Mouse (Mus musculus) liver, embryonic 11.5 days (tissue): ENCODE measurements around the gene Slc2a4. TPM values are rescaled to one million over a fixed set of nuclear protein-coding genes. Genes with fewer than 3 reads are reported as not detected.

Experiments used
- ATAC-seq: fragments of 200-750 bp; cut with Nextera tagmentation; replicated peaks from 2 replicates; pipeline ENCODE4 v1.8.0; 2017; ENCODE audit warnings: moderate number of reproducible peaks, mild to moderate bottlenecking, moderate TSS enrichment, moderate library complexity; ENCODE audit not compliant: low FRiP score
- DNase-seq: peaks from one replicate; pipeline ENCODE4 v3.0.0-alpha.2; 2017; ENCODE audit warnings: low spot score
- H3K27ac ChIP-seq: fragments of 300-500 bp; sonication (generic); 2 replicates; pipeline ENCODE4 v1.5.1; 2014; ENCODE audit warnings: mild to moderate bottlenecking, low read depth, low read length, control low read depth
- H3K27me3 ChIP-seq: fragments of 300-500 bp; sonication (generic); replicated peaks from 2 replicates; pipeline ENCODE4 v1.6.1; 2014; ENCODE audit warnings: low read length, mixed read lengths; ENCODE audit not compliant: control insufficient read depth, insufficient read depth
- H3K36me3 ChIP-seq: fragments of 300-500 bp; sonication (generic); 2 replicates; pipeline ENCODE4 v1.6.1; 2014; ENCODE audit warnings: mild to moderate bottlenecking, low read length, moderate library complexity, mixed read lengths; ENCODE audit not compliant: control insufficient read depth, insufficient read depth
- H3K4me1 ChIP-seq: fragments of 300-500 bp; sonication (generic); replicated peaks from 2 replicates; pipeline ENCODE4 v1.6.1; 2014; ENCODE audit warnings: low read length, mixed read lengths; ENCODE audit not compliant: control insufficient read depth, insufficient read depth
- H3K4me2 ChIP-seq: fragments of 300-500 bp; sonication (generic); 2 replicates; pipeline ENCODE4 v1.6.1; 2014; ENCODE audit warnings: mild to moderate bottlenecking, control low read depth, moderate library complexity
- H3K4me3 ChIP-seq: fragments of 300-500 bp; sonication (generic); 2 replicates; pipeline ENCODE4 v1.5.1; 2014; ENCODE audit warnings: low read depth, low read length, control low read depth
- H3K9ac ChIP-seq: fragments of 300-500 bp; sonication (generic); 2 replicates; pipeline ENCODE4 v1.6.1; 2014; ENCODE audit warnings: low read depth, low read length, control low read depth
- H3K9me3 ChIP-seq: fragments of 300-500 bp; sonication (generic); 2 replicates; pipeline ENCODE4 v1.6.1; 2016; ENCODE audit warnings: low read length, inconsistent platforms, mixed read lengths; ENCODE audit not compliant: control insufficient read depth
- WGBS: fragments of 180-500 bp; shearing (Covaris S2); extraction: QIAGEN DNeasy Blood & Tissue Kit; methylation state at CpG from one replicate; pipeline ENCODE4 v1.1.7; 2014; 5-methylcytosine and 5-hydroxymethylcytosine counted together
- polyA plus RNA-seq: library from polyadenylated mRNA; unstranded; fragments of >200 nt; fragmentation: Nextera tagmentation; extraction: Ambion mirVana; gene quantifications from 2 replicates; pipeline ENCODE4 v1.2.1, GENCODE M21; 2014

The Slc2a4 gene
- polyA plus RNA-seq, 1 experiment from 2014 or later, result 7.0 TPM

DNA sequence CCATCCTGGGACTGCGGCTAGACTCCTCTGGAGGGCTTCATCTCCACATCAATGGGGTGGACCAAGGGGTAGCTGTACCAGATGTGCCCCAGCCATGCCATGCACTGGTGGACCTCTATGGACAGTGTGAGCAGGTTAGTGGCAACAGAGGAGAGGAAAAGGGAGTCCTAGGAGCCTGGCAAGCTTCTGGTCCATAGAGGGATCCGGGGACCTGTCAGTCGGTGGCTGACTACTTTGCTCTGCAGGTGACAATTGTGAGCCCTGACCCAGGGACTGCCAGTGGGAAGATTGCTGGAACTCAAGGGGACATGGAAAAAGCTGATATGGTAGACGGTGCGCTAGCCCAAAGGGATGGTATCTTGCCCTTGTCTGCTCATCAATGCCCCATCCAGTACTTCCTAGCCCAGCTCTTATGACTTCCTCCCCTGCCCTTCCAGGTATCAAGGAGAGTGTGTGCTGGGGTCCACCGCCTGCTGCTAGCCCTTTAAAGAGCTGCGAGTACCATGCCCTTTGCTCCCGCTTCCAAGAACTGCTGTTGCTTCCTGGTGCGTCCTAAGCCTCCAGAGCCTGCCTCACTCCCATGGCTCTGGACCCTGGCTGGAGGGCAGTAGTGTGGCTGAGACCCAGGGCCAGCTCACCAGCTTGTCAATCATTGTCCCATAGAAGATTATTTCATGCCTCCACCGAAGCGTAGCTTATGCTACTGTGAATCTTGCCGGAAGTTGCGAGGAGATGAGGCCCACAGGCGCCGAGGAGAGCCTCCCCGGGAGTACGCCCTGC lies 37.0 kb downstream of the Slc2a4 start:
- Histone ChIP-seq H3K9ac (no peak overlapping the region), H3K4me2 (no peak overlapping the region), H3K9me3 (no peaks in the 10 kb centered on the region), H3K27me3 (no peaks in the 10 kb centered on the region), H3K4me3 (no peak overlapping the region), H3K36me3 (peaks cover 69% of the 10 kb centered on the region), H3K4me1 (peaks cover 13% of the 10 kb centered on the region), H3K27ac (no peak overlapping the region)
- WGBS, result 89% methylated on average over 17 of the region's 17 CpGs
- ATAC-seq (no peak), DNase-seq (no peak)

- Histone ChIP-seq H3K4me1 (peaks cover 5% of the 10 kb centered on the region), H3K9me3 (no peaks in the 10 kb centered on the region), H3K27ac (no peak overlapping the region), H3K27me3 (no peaks in the 10 kb centered on the region), H3K9ac (no peak overlapping the region), H3K4me2 (no peak overlapping the region), H3K36me3 (peaks cover 71% of the 10 kb centered on the region), H3K4me3 (no peak overlapping the region)
- DNase-seq, result no peak
- 94% methylated on average over 8 of the region's 8 CpGs for WGBS
- no peak for ATAC-seq
Observed at GRCm38 (mm10) chr11:69910177-69910576, 37.8 kb downstream of the Slc2a4 start.

GRCm38 (mm10) chr11:69909174-69909573 lies 38.8 kb downstream of the Slc2a4 start:
- WGBS, result 90% methylated on average over 5 of the region's 5 CpGs

DNA sequence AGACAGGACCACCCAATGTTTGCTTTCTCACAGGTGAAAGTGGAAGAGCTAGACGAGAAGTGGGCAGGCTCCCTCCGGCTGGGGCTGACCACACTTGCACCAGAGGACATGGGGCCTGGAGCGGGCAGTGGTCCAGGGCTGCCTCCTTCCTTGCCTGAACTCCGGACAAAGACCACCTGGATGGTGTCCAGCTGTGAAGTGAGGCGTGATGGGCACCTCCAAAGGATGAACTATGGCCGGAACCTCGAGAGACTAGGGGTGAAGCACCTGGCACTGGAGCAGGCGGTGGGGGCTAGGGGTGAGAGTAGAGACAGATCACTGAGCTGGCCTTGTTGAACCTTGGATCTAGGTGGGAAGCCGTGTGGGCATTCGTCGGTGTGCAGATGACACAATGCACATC lies 39.3 kb downstream of the Slc2a4 start:
- ATAC-seq, result no peak
- DNase-seq, result no peak
- Histone ChIP-seq H3K4me2 (no peak overlapping the region), H3K9ac (no peak overlapping the region), H3K36me3 (peaks cover 79% of the 10 kb centered on the region), H3K4me1 (no peaks in the 10 kb centered on the region), H3K27ac (no peak overlapping the region), H3K9me3 (no peaks in the 10 kb centered on the region), H3K27me3 (no peaks in the 10 kb centered on the region), H3K4me3 (peak overlapping the region; percentile 6; the same call in 1 of the 2 replicates)
- 95% methylated on average over 11 of the region's 11 CpGs for WGBS

More at GRCm38 (mm10) chr11:69909174-69909573, 38.8 kb downstream of the Slc2a4 start:
- no peaks in the 10 kb centered on the region for H3K4me1 ChIP-seq
- H3K9me3 ChIP-seq, result no peaks in the 10 kb centered on the region
- no peak overlapping the region for H3K4me2 ChIP-seq
- no peak for DNase-seq
- peaks cover 74% of the 10 kb centered on the region for H3K36me3 ChIP-seq
- no peak overlapping the region for H3K9ac ChIP-seq
- H3K27me3 ChIP-seq, result no peaks in the 10 kb centered on the region
- H3K4me3 ChIP-seq, result no peak overlapping the region
- H3K27ac ChIP-seq, result no peak overlapping the region
- ATAC-seq, result no peak

GRCm38 (mm10) chr11:69904311-69904710 lies 43.7 kb downstream of the Slc2a4 start:
- Histone ChIP-seq H3K27me3 (no peaks in the 10 kb centered on the region), H3K9ac (no peak overlapping the region)
- WGBS, result 94% methylated on average over 9 of the region's 9 CpGs

GRCm38 (mm10) chr11:69902972-69903371 lies 45.0 kb downstream of the Slc2a4 start:
- no peak for ATAC-seq
- Histone ChIP-seq H3K27ac (0 out of 2 replicates have a peak overlapping the region, but pooled peaks have one; percentile 1), H3K36me3 (peaks cover 44% of the 10 kb centered on the region), H3K9ac (peak overlapping the region; percentile 91), H3K4me1 (peaks cover 21% of the 10 kb centered on the region), H3K4me2 (peak overlapping the region; percentile 94), H3K27me3 (no peaks in the 10 kb centered on the region), H3K4me3 (peak overlapping the region; percentile 85), H3K9me3 (no peaks in the 10 kb centered on the region)
- DNase-seq, result no peak
- 84% methylated on average over 13 of the region's 13 CpGs for WGBS

More at GRCm38 (mm10) chr11:69904311-69904710, 43.7 kb downstream of the Slc2a4 start:
- no peaks in the 10 kb centered on the region for H3K9me3 ChIP-seq
- no peak for ATAC-seq
- H3K4me3 ChIP-seq, result 0 out of 2 replicates have a peak overlapping the region, but pooled peaks have one; percentile 3
- no peak overlapping the region for H3K27ac ChIP-seq
- peaks cover 57% of the 10 kb centered on the region for H3K36me3 ChIP-seq
- H3K4me1 ChIP-seq, result peaks cover 16% of the 10 kb centered on the region
- H3K4me2 ChIP-seq, result no peak overlapping the region
- DNase-seq, result no peak

- Histone ChIP-seq H3K4me2 (peak overlapping the region; percentile 94), H3K4me1 (peaks cover 21% of the 10 kb centered on the region), H3K4me3 (peak overlapping the region; percentile 85), H3K9me3 (no peaks in the 10 kb centered on the region), H3K27me3 (no peaks in the 10 kb centered on the region), H3K9ac (peak overlapping the region; percentile 91), H3K27ac (peak overlapping the region; percentile 98), H3K36me3 (peaks cover 34% of the 10 kb centered on the region)
- ATAC-seq, result no peak
- WGBS, result under 1% methylated on average over 39 of the region's 39 CpGs
- peak; percentile 52 for DNase-seq
Observed at GRCm38 (mm10) chr11:69901993-69902392, 46.0 kb downstream of the Slc2a4 start.

GRCm38 (mm10) chr11:69901406-69901846 lies 46.6 kb downstream of the Slc2a4 start:
- ATAC-seq, result peak; percentile 80
- Histone ChIP-seq H3K9me3 (no peaks in the 10 kb centered on the region), H3K4me1 (peaks cover 21% of the 10 kb centered on the region), H3K4me2 (peak overlapping the region; percentile 94), H3K9ac (peak overlapping the region; percentile 91), H3K27ac (peak overlapping the region; percentile 98), H3K4me3 (peak overlapping the region; percentile 85), H3K27me3 (no peaks in the 10 kb centered on the region), H3K36me3 (peaks cover 28% of the 10 kb centered on the region)
- WGBS, result under 1% methylated on average over 39 of the region's 42 CpGs
- DNase-seq, result peak; percentile 90
